ENCODE assay signal across 8 mouse cellular contexts in genomic region chr2:32534733-32535471, GRCm38 (mm10). TPM values are rescaled to one million over a fixed set of nuclear protein-coding genes. Genes with fewer than 3 reads are reported as not detected.
DNase-seq lines count a peak whose midpoint lies in the region; ATAC-seq and TF ChIP-seq lines count a peak whose summit lies in the region.

Fam102a (plus strand) TSS chr2:32535332.

- peak within 1 kb of the TSS; percentile 90 for H3K4me2 ChIP-seq in embryonic facial prominence, embryonic 13.5 days
- H3K4me2 ChIP-seq in limb, embryonic 14.5 days (replicated peaks; ENCODE audit: low read depth, low read length, severe bottlenecking): peak within 1 kb of the TSS; percentile 90
- peak within 1 kb of the TSS; percentile 65 for H3K4me2 ChIP-seq in midbrain, postnatal 0 days (ENCODE audit: low read depth, low read length, poor library complexity, severe bottlenecking)

- no peaks in the 10 kb centered on the region for H3K36me3 ChIP-seq in embryonic facial prominence, embryonic 13.5 days
- no peaks in the 10 kb centered on the region for H3K36me3 ChIP-seq in heart, adult 2 months (ENCODE audit: control insufficient read depth, insufficient read depth, low read length)
- H3K36me3 ChIP-seq in limb, embryonic 14.5 days (ENCODE audit: control insufficient read depth, insufficient read depth, low read length): no peaks in the 10 kb centered on the region
- no peaks in the 10 kb centered on the region for H3K36me3 ChIP-seq in midbrain, postnatal 0 days (ENCODE audit: insufficient read depth, low read length)

- WGBS in embryonic facial prominence, embryonic 13.5 days: under 1% methylated on average over 67 of the region's 67 CpGs
- under 1% methylated on average over 67 of the region's 67 CpGs for WGBS in heart, adult 2 months
- under 1% methylated on average over 62 of the region's 67 CpGs for WGBS in limb, embryonic 14.5 days
- 1% methylated on average over 61 of the region's 67 CpGs for WGBS in midbrain, postnatal 0 days

- intact Hi-C loops in heart, adult 2 months (cut with DNase I): loop anchor here (2.0 kb wide), 1 partner anchor 48 kb away; no protein-coding TSS in a partner anchor

- no peak for TF ChIP-seq CTCF in heart, adult 2 months (IDR thresholded peaks at IDR 0.05)
- TF ChIP-seq CTCF in midbrain, postnatal 0 days (IDR thresholded peaks at IDR 0.05): no peak

- no peaks in the 10 kb centered on the region; the same call in 1 of the 2 replicates for H3K79me2 ChIP-seq in heart, adult 2 months (replicated peaks; ENCODE audit: control insufficient read depth, insufficient read depth, low read length)

- H3K9ac ChIP-seq in embryonic facial prominence, embryonic 13.5 days: peak within 1 kb of the TSS; percentile 94
- peak within 1 kb of the TSS; percentile 96 for H3K9ac ChIP-seq in heart, adult 2 months (ENCODE audit: low read depth, low read length)
- peak within 1 kb of the TSS; percentile 93 for H3K9ac ChIP-seq in limb, embryonic 14.5 days (ENCODE audit: low read depth, low read length, severe bottlenecking)
- H3K9ac ChIP-seq in midbrain, postnatal 0 days (replicated peaks; ENCODE audit: low read length, poor library complexity, severe bottlenecking): peak within 1 kb of the TSS; percentile 94

- H3K27me3 ChIP-seq in embryonic facial prominence, embryonic 13.5 days: no peaks in the 10 kb centered on the region
- H3K27me3 ChIP-seq in heart, adult 2 months (ENCODE audit: control insufficient read depth, insufficient read depth, low read length): no peaks in the 10 kb centered on the region
- no peaks in the 10 kb centered on the region for H3K27me3 ChIP-seq in limb, embryonic 14.5 days (ENCODE audit: control insufficient read depth, insufficient read depth, low read length)
- H3K27me3 ChIP-seq in midbrain, postnatal 0 days (ENCODE audit: insufficient read depth, low read length): no peaks in the 10 kb centered on the region

- no peaks in the 10 kb centered on the region for H3K9me3 ChIP-seq in embryonic facial prominence, embryonic 13.5 days
- H3K9me3 ChIP-seq in limb, embryonic 14.5 days (ENCODE audit: control insufficient read depth, low read length): no peaks in the 10 kb centered on the region
- no peaks in the 10 kb centered on the region for H3K9me3 ChIP-seq in midbrain, postnatal 0 days (ENCODE audit: low read length)

- H3K4me3 ChIP-seq in embryonic facial prominence, embryonic 13.5 days: peak within 1 kb of the TSS; percentile 92
- H3K4me3 ChIP-seq in heart, adult 2 months: peak within 1 kb of the TSS; percentile 93
- peak within 1 kb of the TSS; percentile 96 for H3K4me3 ChIP-seq in limb, embryonic 14.5 days (replicated peaks; ENCODE audit: low read length)
- peak within 1 kb of the TSS; percentile 92 for H3K4me3 ChIP-seq in midbrain, postnatal 0 days (ENCODE audit: low read depth, low read length)

- TF ChIP-seq EP300 in heart, adult 2 months (IDR thresholded peaks at IDR 0.05; ENCODE audit: insufficient read depth, low read depth, low read length): no peak

- H3K27ac ChIP-seq in embryonic facial prominence, embryonic 13.5 days: peak within 1 kb of the TSS; percentile 98
- H3K27ac ChIP-seq in heart, adult 2 months: peak within 1 kb of the TSS; percentile 92
- peak within 1 kb of the TSS; percentile 96 for H3K27ac ChIP-seq in limb, embryonic 14.5 days (replicated peaks; ENCODE audit: low read depth, low read length)
- peak within 1 kb of the TSS; percentile 91 for H3K27ac ChIP-seq in midbrain, postnatal 0 days (ENCODE audit: low read depth, low read length)

- peaks cover 55% of the 10 kb centered on the region for H3K4me1 ChIP-seq in embryonic facial prominence, embryonic 13.5 days
- peaks cover 14% of the 10 kb centered on the region for H3K4me1 ChIP-seq in heart, adult 2 months (ENCODE audit: control insufficient read depth, insufficient read depth, low read length)
- peaks cover 38% of the 10 kb centered on the region for H3K4me1 ChIP-seq in limb, embryonic 14.5 days (ENCODE audit: control insufficient read depth, insufficient read depth, low read length)
- H3K4me1 ChIP-seq in midbrain, postnatal 0 days (ENCODE audit: insufficient read depth, low read length): peaks cover 13% of the 10 kb centered on the region

- peak; percentile 95 for ATAC-seq in embryonic facial prominence, embryonic 13.5 days (ENCODE audit: insufficient number of reproducible peaks, insufficient read depth, low FRiP score, low TSS enrichment, low read depth)
- peak; percentile 97 for ATAC-seq in limb, embryonic 14.5 days (ENCODE audit: low FRiP score, low read depth)
- ATAC-seq in midbrain, postnatal 0 days (ENCODE audit: low FRiP score): peak; percentile 95

- TF ChIP-seq POLR2A in heart, adult 2 months (IDR thresholded peaks at IDR 0.05; ENCODE audit: insufficient read depth, low read depth, low read length): peak; percentile 79
- TF ChIP-seq POLR2A in limb, embryonic 14.5 days (IDR thresholded peaks at IDR 0.05; ENCODE audit: borderline replicate concordance, extremely low read depth, insufficient read depth, insufficient read length): peak; percentile 91; the same call in 1 of the 2 replicates

- peak; percentile 94 for DNase-seq in 3134 (ENCODE audit: extremely low read depth, insufficient read length, low spot score)
- peak; percentile 99 to 100 for DNase-seq in adrenal gland, postnatal 36 days
- DNase-seq in heart, adult 2 months: peak; percentile 99
- DNase-seq in kidney, adult 9 months: peak; percentile 99
- peak; percentile 97 for DNase-seq in limb, embryonic 14.5 days (ENCODE audit: low spot score)
- DNase-seq in midbrain, postnatal 0 days (ENCODE audit: low spot score): peak; percentile 98
- peak; percentile 97 for DNase-seq in spleen, postnatal 14 days (ENCODE audit: low spot score in 2 of 2)

RNA-seq across cellular contexts. Expression of gene Fam102a, which starts in this region (rescaled TPM):
- total RNA-seq in adrenal gland, postnatal 36 days (2021): 10 to 100 TPM; 21.5 to 34.8 TPM
- 12.3 and 15.5 TPM in 2 replicates for polyA plus RNA-seq in embryonic facial prominence, embryonic 13.5 days (2015; fragmentation: Nextera tagmentation; extraction: Ambion mirVana)
- 1 to 10 TPM; 7.0 to 7.1 TPM for total RNA-seq in heart, adult 2 months (2021)
- polyA plus RNA-seq in heart, adult 2 months (2012; rRNA removed): 9.2 and 10.6 TPM in 2 replicates
- 15.3 and 22.8 TPM in 2 replicates for polyA plus RNA-seq in limb, embryonic 14.5 days (2012; rRNA removed)
- polyA plus RNA-seq in limb, embryonic 14.5 days (2014; fragmentation: Nextera tagmentation; extraction: Ambion mirVana): 17.2 TPM in 2 replicates
- 21.5 and 24.4 TPM in 2 replicates for total RNA-seq in midbrain, postnatal 0 days (2014; rRNA removed)
- 6.8 and 7.2 TPM in 2 replicates for polyA plus RNA-seq in midbrain, postnatal 0 days (2015; fragmentation: Nextera tagmentation; extraction: Ambion mirVana)

Comparison
In these comparisons a context has a peak if more than half of its experiments do, and no peak if none do; other contexts are left out.
1. Peak in every context shown above with its lines: DNase-seq, ATAC-seq, H3K4me3 ChIP-seq and H3K27ac ChIP-seq.